Mouse (Mus musculus): ENCODE measurements around the gene Ndufaf2. TPM values are rescaled to one million over a fixed set of nuclear protein-coding genes. Genes with fewer than 3 reads are reported as not detected.

The Ndufaf2 gene
- total and polyA plus RNA-seq, 3 experiments, result 37.1 to 117 (median 51.2) TPM

- no peak for TF ChIP-seq SMC3 (IDR thresholded peaks at IDR 0.05; ENCODE audit: low read depth, low read length)
- no peak for TF ChIP-seq MEF2A (IDR thresholded peaks at IDR 0.05; ENCODE audit: borderline replicate concordance, low read depth, low read length)
- no peak for TF ChIP-seq ZMIZ1 (IDR thresholded peaks at IDR 0.05; ENCODE audit: low read depth, low read length)
- TF ChIP-seq EP300 (IDR thresholded peaks at IDR 0.05; ENCODE audit: low read length), result peak; percentile 42
- no peak for TF ChIP-seq POLR2AphosphoS2 (IDR thresholded peaks at IDR 0.05; ENCODE audit: low read depth, low read length)
Observed at GRCm38 (mm10) chr13:108207447-108207846, 49.0 kb upstream of the Ndufaf2 start (continued).

DNA sequence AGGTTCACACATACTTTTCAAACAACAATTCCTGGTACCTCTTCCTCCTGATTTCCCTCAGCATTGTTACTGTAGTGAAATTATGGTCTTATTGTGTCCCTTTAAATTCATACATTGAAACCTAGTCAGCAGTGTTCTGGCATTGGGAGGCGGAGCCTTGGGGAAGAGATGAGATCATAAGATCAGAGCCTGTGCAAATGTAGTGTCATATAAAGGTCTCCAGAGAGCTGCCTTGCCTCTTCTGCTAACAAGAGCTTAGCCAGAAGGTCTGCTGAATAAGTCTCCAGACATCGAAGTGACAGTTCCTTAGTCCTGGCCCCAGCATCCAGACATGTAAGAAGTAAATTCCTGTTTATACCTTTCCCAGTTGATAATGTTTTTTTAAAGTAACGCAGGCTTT, 46.4 kb upstream of the Ndufaf2 start:
- H3K27me3 ChIP-seq (replicated peaks), result no peaks in the 10 kb centered on the region
- dilution Hi-C loops (cut with MboI; ENCODE audit: extremely low pct_ligation_motif_present, extremely low pct_unique_long_range_greater_than_20kb, low sequenced_read_pairs) (no loop called here), in situ Hi-C loops (cut with MboI; ENCODE audit: low pct_ligation_motif_present, low pct_unique_long_range_greater_than_20kb, low sequenced_read_pairs) (no loop called here)
- peaks cover 9 to 44% of the 10 kb centered on the region in 2 experiments for H3K4me1 ChIP-seq (ENCODE audit: control insufficient read depth in 1 of 2, insufficient read depth in 2 of 2)
- H3K4me2 ChIP-seq (ENCODE audit: insufficient read depth, low read depth, poor library complexity, severe bottlenecking), result no peak overlapping the region; the same call in 1 of the 2 replicates
- no peak overlapping the region for H3K9ac ChIP-seq (ENCODE audit: insufficient read depth, low read depth)
- DNase-seq (ENCODE audit: extremely low read depth), result peak; percentile 54
- no peaks in the 10 kb centered on the region for H3K36me3 ChIP-seq (replicated peaks in 1 of 2; ENCODE audit: control insufficient read depth in 1 of 2, insufficient read depth in 1 of 2, low read length in 1 of 2)
- H3K79me2 ChIP-seq (replicated peaks; ENCODE audit: control insufficient read depth, extremely low read depth, insufficient read depth, poor library complexity, severe bottlenecking), result no peaks in the 10 kb centered on the region
- TF ChIP-seq NELFE (IDR thresholded peaks at IDR 0.05; ENCODE audit: low read depth, low read length), result no peak
- no peak for TF ChIP-seq USF2 (conservative IDR thresholded peaks at IDR 0.05; ENCODE audit: low read depth, low read length)
- no peak for TF ChIP-seq RCOR1 (conservative IDR thresholded peaks at IDR 0.05; ENCODE audit: low read depth, low read length)
- TF ChIP-seq POLR2A (IDR thresholded peaks at IDR 0.05; ENCODE audit: low read depth, low read length), result no peak
- TF ChIP-seq CHD1 (IDR thresholded peaks at IDR 0.05; ENCODE audit: low read depth, low read length), result no peak
- no peak for TF ChIP-seq ETS1 (conservative IDR thresholded peaks at IDR 0.05; ENCODE audit: low read depth, low read length)
- no peak for TF ChIP-seq CTCF (conservative IDR thresholded peaks at IDR 0.05 in 1 of 2, IDR thresholded peaks at IDR 0.05 in 1 of 2; ENCODE audit: low read depth in 2 of 2, low read length in 2 of 2)
- TF ChIP-seq KAT2A (IDR thresholded peaks at IDR 0.05; ENCODE audit: insufficient replicate concordance, low read length), result no peak
- no peak for TF ChIP-seq MYC (IDR thresholded peaks at IDR 0.05; ENCODE audit: low read depth, low read length)
- no peak for TF ChIP-seq ZNF384 (IDR thresholded peaks at IDR 0.05; ENCODE audit: low read depth, low read length)
- TF ChIP-seq PAX5 (IDR thresholded peaks at IDR 0.05; ENCODE audit: low read length), result no peak
- TF ChIP-seq UBTF (IDR thresholded peaks at IDR 0.05; ENCODE audit: low read depth, low read length), result no peak
- TF ChIP-seq ZC3H11A (IDR thresholded peaks at IDR 0.05; ENCODE audit: low read depth, low read length), result no peak
- TF ChIP-seq MXI1 (IDR thresholded peaks at IDR 0.05; ENCODE audit: low read depth, low read length), result no peak
- no peak for TF ChIP-seq TCF12 (IDR thresholded peaks at IDR 0.05; ENCODE audit: low read depth, low read length)
- TF ChIP-seq JUND (conservative IDR thresholded peaks at IDR 0.05; ENCODE audit: low read depth, low read length), result no peak
- TF ChIP-seq CHD2 (IDR thresholded peaks at IDR 0.05; ENCODE audit: low read length), result no peak
- no peak overlapping the region for H3K27ac ChIP-seq (ENCODE audit: insufficient read depth, low read depth)
- no peaks in the 10 kb centered on the region for H3K9me3 ChIP-seq (replicated peaks; ENCODE audit: low read length)
- H3K4me3 ChIP-seq (replicated peaks in 1 of 3; ENCODE audit: low read depth in 2 of 3, low read length in 2 of 3, poor library complexity in 1 of 3), result no peak overlapping the region

Data from CH12.LX (cell line).